Mouse (Mus musculus) brain, adult 2 months (tissue): ENCODE measurements around the gene Bnc1.

ENCODE experiments used
- DNase-seq: peaks from one replicate; pipeline ENCODE4 v3.0.0; 2011; ENCODE audit warnings: low read depth, low spot score

Gene Bnc1

GRCm38 (mm10) chr7:81973939-81974338, 18.2 kb downstream of the Bnc1 start:
- no peak for DNase-seq

GRCm38 (mm10) chr7:81973339-81973738, 18.8 kb downstream of the Bnc1 start:
- no peak for DNase-seq

GRCm38 (mm10) chr7:81968975-81969374, 23.1 kb downstream of the Bnc1 start:
- DNase-seq, result no peak

GRCm38 (mm10) chr7:81968451-81968850, 23.6 kb downstream of the Bnc1 start:
- peak; percentile 12 for DNase-seq

- no peak for DNase-seq
Measured at GRCm38 (mm10) chr7:81966195-81966594, 25.9 kb downstream of the Bnc1 start.

GRCm38 (mm10) chr7:81959704-81960103, 32.4 kb downstream of the Bnc1 start:
- DNase-seq, result peak; percentile 74

- peak; percentile 81 for DNase-seq
Measured at GRCm38 (mm10) chr7:81954208-81954846, 37.8 kb downstream of the Bnc1 start.

GRCm38 (mm10) chr7:81950499-81950898, 41.6 kb downstream of the Bnc1 start:
- peak; percentile 87 for DNase-seq

GRCm38 (mm10) chr7:81945398-81945797, 46.7 kb downstream of the Bnc1 start:
- no peak for DNase-seq

- DNase-seq, result no peak
Measured at GRCm38 (mm10) chr7:81934806-81935205, 57.3 kb downstream of the Bnc1 start.

GRCm38 (mm10) chr7:81934267-81934745, 57.8 kb downstream of the Bnc1 start, which contains the start of gene Hdgfl3:
TSS of gene Hdgfl3 (minus strand) at chr7:81934473.
- DNase-seq, result peak; percentile 95

GRCm38 (mm10) chr7:81933601-81934266, 58.4 kb downstream of the Bnc1 start:
- peak; percentile 84 for DNase-seq

- peak; percentile 56 for DNase-seq
Measured at GRCm38 (mm10) chr7:81933061-81933600, 59.0 kb downstream of the Bnc1 start.

- peak; percentile 37 for DNase-seq
Measured at GRCm38 (mm10) chr7:81932521-81933045, 59.5 kb downstream of the Bnc1 start.

GRCm38 (mm10) chr7:81928998-81929397, 63.1 kb downstream of the Bnc1 start:
- no peak for DNase-seq

- no peak for DNase-seq
Measured at GRCm38 (mm10) chr7:81921379-81921952, 70.6 kb downstream of the Bnc1 start.

- no peak for DNase-seq
Measured at GRCm38 (mm10) chr7:81920314-81920713, 71.8 kb downstream of the Bnc1 start.

- no peak for DNase-seq
Measured at GRCm38 (mm10) chr7:81918316-81918715, 73.8 kb downstream of the Bnc1 start.
